Mouse (Mus musculus): ENCODE results near the gene Pdzrn4. TPM values are rescaled to one million over a fixed set of nuclear protein-coding genes. Genes with fewer than 3 reads are reported as not detected.

Pdzrn4 gene
- polyA plus RNA-seq, 1 experiment = 0.62 TPM

DNA sequence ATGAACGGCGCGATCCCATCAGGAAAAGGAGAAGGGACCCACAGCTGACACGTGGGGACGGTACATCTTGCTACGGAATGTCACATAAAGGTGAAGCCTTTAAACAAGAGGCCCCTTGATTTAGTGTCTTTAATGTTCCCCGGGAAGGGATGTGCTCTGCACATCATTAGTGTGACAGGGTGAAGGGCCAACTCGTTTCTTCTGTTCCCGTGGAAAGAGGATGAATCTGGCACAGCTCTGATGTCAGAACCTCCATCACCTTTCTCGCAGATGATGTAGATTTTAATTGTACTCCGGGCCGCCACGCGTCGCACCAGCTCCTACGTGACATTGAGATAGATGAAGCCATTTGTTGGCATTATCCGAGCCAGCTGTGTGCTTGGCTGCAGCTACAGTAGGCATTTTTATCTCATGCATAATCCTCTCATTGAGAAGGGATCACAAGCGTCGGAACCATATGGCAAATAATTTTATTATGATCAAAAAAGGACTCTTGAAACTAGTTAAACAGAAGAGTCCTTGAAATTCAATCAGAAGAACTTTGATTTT lies 124.1 kb downstream of the Pdzrn4 start:
- TF ChIP-seq CTCF (IDR thresholded peaks at IDR 0.05; ENCODE audit: borderline replicate concordance, control insufficient read depth, extremely low read depth, insufficient read depth, low read length, poor library complexity) = no peak

DNA sequence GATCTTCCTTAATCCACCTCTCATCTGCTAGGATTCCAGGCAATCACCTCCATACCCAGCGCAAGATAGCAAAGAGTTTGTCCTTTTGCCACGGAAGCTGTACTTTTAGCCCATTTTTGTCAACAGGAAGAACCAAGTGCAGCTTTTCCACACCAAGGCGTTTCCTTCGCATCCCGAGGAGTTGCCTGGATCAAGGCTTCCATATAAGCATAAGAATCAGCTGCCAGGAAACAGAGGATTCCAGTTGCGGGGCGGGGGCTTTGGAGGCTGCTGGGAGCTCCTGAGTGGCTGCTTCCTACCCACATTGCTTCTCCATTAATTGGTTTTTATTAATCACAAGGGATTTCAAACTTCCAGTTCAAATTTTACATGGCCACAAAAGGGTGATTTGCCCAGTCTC lies 125.0 kb downstream of the Pdzrn4 start:
- no peak overlapping the region for H3K4me3 ChIP-seq (ENCODE audit: control insufficient read depth, insufficient read depth, low read length)
- H3K27me3 ChIP-seq (ENCODE audit: control insufficient read depth, insufficient read depth, low read length) = no peaks in the 10 kb centered on the region
- H3K4me1 ChIP-seq (replicated peaks; ENCODE audit: control insufficient read depth, insufficient read depth, low read length) = no peaks in the 10 kb centered on the region
- TF ChIP-seq POLR2A (IDR thresholded peaks at IDR 0.05; ENCODE audit: control insufficient read depth, extremely low read depth, insufficient read depth, low read length, poor library complexity) (no peak), CTCF (IDR thresholded peaks at IDR 0.05; ENCODE audit: borderline replicate concordance, control insufficient read depth, extremely low read depth, insufficient read depth, low read length, poor library complexity) (no peak)
- no peak for DNase-seq
- 31% methylated on average over 7 of the region's 7 CpGs for WGBS
- H3K27ac ChIP-seq (ENCODE audit: control insufficient read depth, insufficient read depth, low read length) = no peak overlapping the region
- H3K36me3 ChIP-seq (ENCODE audit: control insufficient read depth, insufficient read depth, low read length) = no peaks in the 10 kb centered on the region

More for the DNA sequence above, 124.1 kb downstream of the Pdzrn4 start:
- 85% methylated on average over 19 of the region's 19 CpGs for WGBS
- no peak overlapping the region for H3K4me3 ChIP-seq (ENCODE audit: control insufficient read depth, insufficient read depth, low read length)
- no peaks in the 10 kb centered on the region for H3K4me1 ChIP-seq (replicated peaks; ENCODE audit: control insufficient read depth, insufficient read depth, low read length)
- H3K36me3 ChIP-seq (ENCODE audit: control insufficient read depth, insufficient read depth, low read length) = no peaks in the 10 kb centered on the region
- no peaks in the 10 kb centered on the region for H3K27me3 ChIP-seq (ENCODE audit: control insufficient read depth, insufficient read depth, low read length)
- no peak overlapping the region for H3K27ac ChIP-seq (ENCODE audit: control insufficient read depth, insufficient read depth, low read length)
- DNase-seq = no peak

DNA sequence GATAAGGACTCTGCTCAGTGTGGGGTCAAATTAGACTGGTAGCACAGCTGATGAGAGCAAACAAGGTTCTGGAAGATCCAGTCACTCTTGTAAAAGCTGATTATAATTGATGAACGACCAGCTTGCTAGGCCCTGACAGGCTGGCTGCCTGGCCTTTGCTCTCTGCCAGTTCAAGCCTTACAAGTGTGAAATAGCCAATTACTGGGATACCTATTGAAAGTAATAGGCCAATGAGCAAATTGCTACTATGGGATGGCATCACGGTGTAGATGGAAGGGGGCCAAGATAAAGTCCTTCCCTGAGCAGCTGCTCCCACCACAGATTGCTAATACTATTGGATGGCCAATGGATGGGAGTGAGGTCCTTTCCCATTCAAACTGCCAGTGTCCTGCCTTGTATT lies 128.2 kb downstream of the Pdzrn4 start:
- Histone ChIP-seq H3K4me1 (replicated peaks; ENCODE audit: control insufficient read depth, insufficient read depth, low read length) (no peaks in the 10 kb centered on the region), H3K4me3 (ENCODE audit: control insufficient read depth, insufficient read depth, low read length) (no peak overlapping the region), H3K27me3 (ENCODE audit: control insufficient read depth, insufficient read depth, low read length) (no peaks in the 10 kb centered on the region), H3K27ac (ENCODE audit: control insufficient read depth, insufficient read depth, low read length) (no peak overlapping the region), H3K36me3 (ENCODE audit: control insufficient read depth, insufficient read depth, low read length) (no peaks in the 10 kb centered on the region)
- DNase-seq = no peak
- TF ChIP-seq CTCF (IDR thresholded peaks at IDR 0.05; ENCODE audit: borderline replicate concordance, control insufficient read depth, extremely low read depth, insufficient read depth, low read length, poor library complexity) (no peak), POLR2A (IDR thresholded peaks at IDR 0.05; ENCODE audit: control insufficient read depth, extremely low read depth, insufficient read depth, low read length, poor library complexity) (no peak)
- 49% methylated on average over 2 of the region's 2 CpGs for WGBS

GRCm38 (mm10) chr15:92525416-92525815 lies 128.7 kb downstream of the Pdzrn4 start:
- TF ChIP-seq CTCF (IDR thresholded peaks at IDR 0.05; ENCODE audit: borderline replicate concordance, control insufficient read depth, extremely low read depth, insufficient read depth, low read length, poor library complexity) = no peak
- TF ChIP-seq POLR2A (IDR thresholded peaks at IDR 0.05; ENCODE audit: control insufficient read depth, extremely low read depth, insufficient read depth, low read length, poor library complexity) = no peak
- Histone ChIP-seq H3K36me3 (ENCODE audit: control insufficient read depth, insufficient read depth, low read length) (no peaks in the 10 kb centered on the region), H3K27ac (ENCODE audit: control insufficient read depth, insufficient read depth, low read length) (no peak overlapping the region), H3K4me1 (replicated peaks; ENCODE audit: control insufficient read depth, insufficient read depth, low read length) (no peaks in the 10 kb centered on the region), H3K27me3 (ENCODE audit: control insufficient read depth, insufficient read depth, low read length) (no peaks in the 10 kb centered on the region), H3K4me3 (ENCODE audit: control insufficient read depth, insufficient read depth, low read length) (no peak overlapping the region)
- WGBS = 96% methylated on average over 9 of the region's 9 CpGs
- DNase-seq = no peak

- Histone ChIP-seq H3K4me3 (ENCODE audit: control insufficient read depth, insufficient read depth, low read length) (no peak overlapping the region), H3K27ac (ENCODE audit: control insufficient read depth, insufficient read depth, low read length) (no peak overlapping the region), H3K4me1 (replicated peaks; ENCODE audit: control insufficient read depth, insufficient read depth, low read length) (no peaks in the 10 kb centered on the region), H3K36me3 (ENCODE audit: control insufficient read depth, insufficient read depth, low read length) (no peaks in the 10 kb centered on the region), H3K27me3 (ENCODE audit: control insufficient read depth, insufficient read depth, low read length) (no peaks in the 10 kb centered on the region)
- no peak for TF ChIP-seq CTCF (IDR thresholded peaks at IDR 0.05; ENCODE audit: borderline replicate concordance, control insufficient read depth, extremely low read depth, insufficient read depth, low read length, poor library complexity)
- no peak for DNase-seq
- 77% methylated on average over 4 of the region's 4 CpGs for WGBS
Measured at GRCm38 (mm10) chr15:92526731-92527130, 130.1 kb downstream of the Pdzrn4 start.

GRCm38 (mm10) chr15:92543252-92543651 lies 146.6 kb downstream of the Pdzrn4 start:
- H3K27ac ChIP-seq (ENCODE audit: control insufficient read depth, insufficient read depth, low read length) = no peak overlapping the region
- no peaks in the 10 kb centered on the region for H3K27me3 ChIP-seq (ENCODE audit: control insufficient read depth, insufficient read depth, low read length)
- WGBS = 63% methylated on average over 1 of the region's 1 CpGs
- no peak for DNase-seq
- H3K36me3 ChIP-seq (ENCODE audit: control insufficient read depth, insufficient read depth, low read length) = no peaks in the 10 kb centered on the region
- no peak overlapping the region for H3K4me3 ChIP-seq (ENCODE audit: control insufficient read depth, insufficient read depth, low read length)
- H3K4me1 ChIP-seq (replicated peaks; ENCODE audit: control insufficient read depth, insufficient read depth, low read length) = no peaks in the 10 kb centered on the region
- no peak for TF ChIP-seq POLR2A (IDR thresholded peaks at IDR 0.05; ENCODE audit: control insufficient read depth, extremely low read depth, insufficient read depth, low read length, poor library complexity)
- TF ChIP-seq CTCF (IDR thresholded peaks at IDR 0.05; ENCODE audit: borderline replicate concordance, control insufficient read depth, extremely low read depth, insufficient read depth, low read length, poor library complexity) = no peak

- no peak overlapping the region for H3K4me3 ChIP-seq (ENCODE audit: control insufficient read depth, insufficient read depth, low read length)
- DNase-seq = no peak
- no peak for TF ChIP-seq POLR2A (IDR thresholded peaks at IDR 0.05; ENCODE audit: control insufficient read depth, extremely low read depth, insufficient read depth, low read length, poor library complexity)
- no peak for TF ChIP-seq CTCF (IDR thresholded peaks at IDR 0.05; ENCODE audit: borderline replicate concordance, control insufficient read depth, extremely low read depth, insufficient read depth, low read length, poor library complexity)
- no peaks in the 10 kb centered on the region for H3K4me1 ChIP-seq (replicated peaks; ENCODE audit: control insufficient read depth, insufficient read depth, low read length)
- H3K36me3 ChIP-seq (ENCODE audit: control insufficient read depth, insufficient read depth, low read length) = no peaks in the 10 kb centered on the region
- H3K27ac ChIP-seq (ENCODE audit: control insufficient read depth, insufficient read depth, low read length) = no peak overlapping the region
- WGBS = 83% methylated on average over 9 of the region's 9 CpGs
- H3K27me3 ChIP-seq (ENCODE audit: control insufficient read depth, insufficient read depth, low read length) = no peaks in the 10 kb centered on the region
Measured at GRCm38 (mm10) chr15:92547294-92547911, 150.7 kb downstream of the Pdzrn4 start.
